Mouse (Mus musculus): ENCODE measurements around the gene Zic1. TPM values are rescaled to one million over a fixed set of nuclear protein-coding genes. Genes with fewer than 3 reads are reported as not detected.

Zic1 gene
- polyA plus RNA-seq, 1 experiment from 2014 or later: not detected

Other genes with a start within 250 kb of the Zic1 start
- gene Zic4, start 3.4 kb downstream of the Zic1 start, polyA plus RNA-seq (2015; fragmentation: Nextera tagmentation; extraction: Ambion mirVana): not detected in 2 replicates

Measured in kidney, embryonic 16.5 days (tissue).